Mouse (Mus musculus): ENCODE measurements around the gene Zfp362. TPM values are rescaled to one million over a fixed set of nuclear protein-coding genes. Genes with fewer than 3 reads are reported as not detected.
A peak's percentile ranks its signal among the peaks of the same experiment; 100 is the strongest.

Gene Zfp362
- total and polyA plus RNA-seq, 3 experiments, result 9.7 to 70.1 (median 16.1) TPM

- Histone ChIP-seq H3K27ac (ENCODE audit: insufficient read depth, low read depth) (no peak overlapping the region), H3K9ac (ENCODE audit: insufficient read depth, low read depth) (no peak overlapping the region), H3K4me3 (replicated peaks in 1 of 3; ENCODE audit: low read depth in 2 of 3, low read length in 2 of 3, poor library complexity in 1 of 3) (no peak overlapping the region), H3K4me1 (ENCODE audit: control insufficient read depth in 1 of 2, insufficient read depth in 2 of 2) (peaks cover 8 to 19% of the 10 kb centered on the region in 2 experiments), H3K27me3 (replicated peaks) (no peaks in the 10 kb centered on the region), H3K9me3 (replicated peaks; ENCODE audit: low read length) (peaks cover 9% of the 10 kb centered on the region), H3K36me3 (replicated peaks in 1 of 2; ENCODE audit: control insufficient read depth in 1 of 2, insufficient read depth in 1 of 2, low read length in 1 of 2) (no peaks in the 10 kb centered on the region), H3K4me2 (ENCODE audit: insufficient read depth, low read depth, poor library complexity, severe bottlenecking) (no peak overlapping the region), H3K79me2 (replicated peaks; ENCODE audit: control insufficient read depth, extremely low read depth, insufficient read depth, poor library complexity, severe bottlenecking) (0 out of 2 replicates have a peak, but pooled peaks cover 3% of the 10 kb centered on the region)
- in situ Hi-C loops (cut with MboI; ENCODE audit: low pct_ligation_motif_present, low pct_unique_long_range_greater_than_20kb, low sequenced_read_pairs) (no loop called here), dilution Hi-C loops (cut with MboI; ENCODE audit: extremely low pct_ligation_motif_present, extremely low pct_unique_long_range_greater_than_20kb, low sequenced_read_pairs) (no loop called here)
- TF ChIP-seq NELFE (IDR thresholded peaks at IDR 0.05; ENCODE audit: low read depth, low read length), result no peak
- TF ChIP-seq UBTF (IDR thresholded peaks at IDR 0.05; ENCODE audit: low read depth, low read length), result no peak
- TF ChIP-seq BHLHE40 (IDR thresholded peaks at IDR 0.05; ENCODE audit: low read depth, low read length), result no peak
- no peak for TF ChIP-seq RAD21 (IDR thresholded peaks at IDR 0.05; ENCODE audit: low read depth, low read length)
- TF ChIP-seq SMC3 (IDR thresholded peaks at IDR 0.05; ENCODE audit: low read depth, low read length), result no peak
- TF ChIP-seq POLR2A (IDR thresholded peaks at IDR 0.05; ENCODE audit: low read depth, low read length), result no peak
- no peak for TF ChIP-seq POLR2AphosphoS2 (IDR thresholded peaks at IDR 0.05; ENCODE audit: low read depth, low read length)
- TF ChIP-seq JUN (IDR thresholded peaks at IDR 0.05; ENCODE audit: insufficient read depth, low read depth, low read length), result no peak
- TF ChIP-seq CHD2 (IDR thresholded peaks at IDR 0.05; ENCODE audit: low read length), result no peak
- TF ChIP-seq MAZ (IDR thresholded peaks at IDR 0.05; ENCODE audit: low read depth, low read length), result no peak
- no peak for TF ChIP-seq ETS1 (conservative IDR thresholded peaks at IDR 0.05; ENCODE audit: low read depth, low read length)
- TF ChIP-seq MAX (IDR thresholded peaks at IDR 0.05; ENCODE audit: low read length), result no peak
- TF ChIP-seq MEF2A (IDR thresholded peaks at IDR 0.05; ENCODE audit: borderline replicate concordance, low read depth, low read length), result no peak
- TF ChIP-seq ELF1 (IDR thresholded peaks at IDR 0.05; ENCODE audit: low read depth, low read length), result no peak
- no peak for TF ChIP-seq MXI1 (IDR thresholded peaks at IDR 0.05; ENCODE audit: low read depth, low read length)
- no peak for TF ChIP-seq ZC3H11A (IDR thresholded peaks at IDR 0.05; ENCODE audit: low read depth, low read length)
- TF ChIP-seq TBP (conservative IDR thresholded peaks at IDR 0.05; ENCODE audit: low read depth, low read length), result no peak
- no peak for DNase-seq (ENCODE audit: extremely low read depth)
Measured at GRCm38 (mm10) chr4:128824131-128824530, 18.3 kb upstream of the Zfp362 start.

- H3K79me2 ChIP-seq (replicated peaks; ENCODE audit: control insufficient read depth, extremely low read depth, insufficient read depth, poor library complexity, severe bottlenecking), result 0 out of 2 replicates have a peak, but pooled peaks cover 3% of the 10 kb centered on the region
- in situ Hi-C loops (cut with MboI; ENCODE audit: low pct_ligation_motif_present, low pct_unique_long_range_greater_than_20kb, low sequenced_read_pairs) (no loop called here), dilution Hi-C loops (cut with MboI; ENCODE audit: extremely low pct_ligation_motif_present, extremely low pct_unique_long_range_greater_than_20kb, low sequenced_read_pairs) (no loop called here)
- peaks cover 8 to 19% of the 10 kb centered on the region in 2 experiments for H3K4me1 ChIP-seq (ENCODE audit: control insufficient read depth in 1 of 2, insufficient read depth in 2 of 2)
- H3K4me3 ChIP-seq (replicated peaks in 1 of 3; ENCODE audit: low read depth in 2 of 3, low read length in 2 of 3, poor library complexity in 1 of 3), result no peak overlapping the region
- H3K27me3 ChIP-seq (replicated peaks), result no peaks in the 10 kb centered on the region
- DNase-seq (ENCODE audit: extremely low read depth), result no peak
- TF ChIP-seq MAZ (IDR thresholded peaks at IDR 0.05; ENCODE audit: low read depth, low read length) (no peak), ZNF384 (IDR thresholded peaks at IDR 0.05; ENCODE audit: low read depth, low read length) (peak; percentile 72), MAX (IDR thresholded peaks at IDR 0.05; ENCODE audit: low read length) (peak; percentile 80), SMC3 (IDR thresholded peaks at IDR 0.05; ENCODE audit: low read depth, low read length) (peak; percentile 8; the same call in 1 of the 2 replicates), EP300 (IDR thresholded peaks at IDR 0.05; ENCODE audit: low read length) (peak; percentile 30; the same call in 1 of the 2 replicates), POLR2A (IDR thresholded peaks at IDR 0.05; ENCODE audit: low read depth, low read length) (peak; percentile 30; the same call in 1 of the 2 replicates), KAT2A (IDR thresholded peaks at IDR 0.05; ENCODE audit: insufficient replicate concordance, low read length) (no peak), MYC (IDR thresholded peaks at IDR 0.05; ENCODE audit: low read depth, low read length) (peak; percentile 43; the same call in 1 of the 2 replicates), ZKSCAN1 (IDR thresholded peaks at IDR 0.05; ENCODE audit: borderline replicate concordance, low read depth, low read length) (peak; percentile 46; the same call in 1 of the 2 replicates), BHLHE40 (IDR thresholded peaks at IDR 0.05; ENCODE audit: low read depth, low read length) (no peak; the same call in 1 of the 2 replicates), CHD1 (IDR thresholded peaks at IDR 0.05; ENCODE audit: low read depth, low read length) (peak; percentile 70; the same call in 1 of the 2 replicates)
- H3K4me2 ChIP-seq (ENCODE audit: insufficient read depth, low read depth, poor library complexity, severe bottlenecking), result peak overlapping the region; percentile 34; the same call in 1 of the 2 replicates
- peak overlapping the region; percentile 20 for H3K9ac ChIP-seq (ENCODE audit: insufficient read depth, low read depth)
- H3K9me3 ChIP-seq (replicated peaks; ENCODE audit: low read length), result no peaks in the 10 kb centered on the region
- H3K36me3 ChIP-seq (replicated peaks in 1 of 2; ENCODE audit: control insufficient read depth in 1 of 2, insufficient read depth in 1 of 2, low read length in 1 of 2), result no peaks in the 10 kb centered on the region
- H3K27ac ChIP-seq (ENCODE audit: insufficient read depth, low read depth), result no peak overlapping the region
Measured at GRCm38 (mm10) chr4:128820568-128820967, 14.7 kb upstream of the Zfp362 start.
